Mouse (Mus musculus): Measurements from ENCODE around the gene 4930442H23Rik. TPM values are rescaled to one million over a fixed set of nuclear protein-coding genes. Genes with fewer than 3 reads are reported as not detected.

4930442H23Rik gene
- polyA plus RNA-seq (2017; shearing (Covaris generic)) = 0.39 TPM

GRCm38 (mm10) chr10:81183805-81184204, at the start of gene 4930442H23Rik:
Gene 4930442H23Rik (minus strand): TSS chr10:81183849.

GRCm38 (mm10) chr10:81232580-81233225, 49.1 kb upstream of the 4930442H23Rik start, which contains the start of gene Zfr2:
Gene Zfr2 (plus strand): TSS chr10:81233155.

GRCm38 (mm10) chr10:81230438-81231332, 47.0 kb upstream of the 4930442H23Rik start, which contains the start of gene Atcay:
Gene Atcay (minus strand): TSS chr10:81230833.

GRCm38 (mm10) chr10:81201807-81202758, 18.4 kb upstream of the 4930442H23Rik start, which contains the start of gene Nmrk2:
Gene Nmrk2 (minus strand): TSS chr10:81202051.

GRCm38 (mm10) chr10:81182336-81183333, 1.0 kb downstream of the 4930442H23Rik start, which contains the start of gene Dapk3:
Gene Dapk3 (plus strand): TSS chr10:81183005.

GRCm38 (mm10) chr10:81176466-81177271, 7.0 kb downstream of the 4930442H23Rik start, which contains the start of gene Eef2:
Gene Eef2 (plus strand): TSS chr10:81176631.

GRCm38 (mm10) chr10:81167200-81168086, 16.2 kb downstream of the 4930442H23Rik start, which contains the start of gene Pias4:
Gene Pias4 (minus strand): TSS chr10:81167923.

GRCm38 (mm10) chr10:81134966-81135681, 48.5 kb downstream of the 4930442H23Rik start, which contains the start of gene Zbtb7a:
Gene Zbtb7a (plus strand): TSS chr10:81135220.

Other genes starting within 250 kb of the 4930442H23Rik start
- not detected for gene Gng7, start 168.9 kb downstream of the 4930442H23Rik start, polyA plus RNA-seq (2017; shearing (Covaris generic))
- not detected for gene Diras1, start 158.2 kb downstream of the 4930442H23Rik start, polyA plus RNA-seq (2017; shearing (Covaris generic))
- gene Slc39a3, start 146.4 kb downstream of the 4930442H23Rik start, polyA plus RNA-seq (2017; shearing (Covaris generic)) = 14.7 TPM
- gene Sgta, start 123.7 kb downstream of the 4930442H23Rik start, polyA plus RNA-seq (2017; shearing (Covaris generic)) = 68.7 TPM
- 6.5 TPM for gene Thop1, start 113.8 kb downstream of the 4930442H23Rik start, polyA plus RNA-seq (2017; shearing (Covaris generic))
- gene Creb3l3, start 85.0 kb downstream of the 4930442H23Rik start, polyA plus RNA-seq (2017; shearing (Covaris generic)) = not detected
- 160 TPM for gene Map2k2, start 77.9 kb downstream of the 4930442H23Rik start, polyA plus RNA-seq (2017; shearing (Covaris generic))
- gene Zbtb7a, start 48.6 kb downstream of the 4930442H23Rik start, polyA plus RNA-seq (2017; shearing (Covaris generic)) = 68.2 TPM
- gene Pias4, start 15.9 kb downstream of the 4930442H23Rik start, polyA plus RNA-seq (2017; shearing (Covaris generic)) = 41.3 TPM
- gene Eef2, start 7.2 kb downstream of the 4930442H23Rik start, polyA plus RNA-seq (2017; shearing (Covaris generic)) = 1,105 TPM
- 83.9 TPM for gene Dapk3, start 844 bp downstream of the 4930442H23Rik start, polyA plus RNA-seq (2017; shearing (Covaris generic))
- gene Nmrk2, start 18.2 kb upstream of the 4930442H23Rik start, polyA plus RNA-seq (2017; shearing (Covaris generic)) = not detected
- 0.21 TPM for gene Atcay, start 47.0 kb upstream of the 4930442H23Rik start, polyA plus RNA-seq (2017; shearing (Covaris generic))
- 4.1 TPM for gene Zfr2, start 49.3 kb upstream of the 4930442H23Rik start, polyA plus RNA-seq (2017; shearing (Covaris generic))
- gene Matk, start 69.1 kb upstream of the 4930442H23Rik start, polyA plus RNA-seq (2017; shearing (Covaris generic)) = 35.8 TPM
- gene Mrpl54, start 83.1 kb upstream of the 4930442H23Rik start, polyA plus RNA-seq (2017; shearing (Covaris generic)) = 119 TPM
- 42.8 TPM for gene Apba3, start 83.1 kb upstream of the 4930442H23Rik start, polyA plus RNA-seq (2017; shearing (Covaris generic))
- gene Tjp3, start 107.7 kb upstream of the 4930442H23Rik start, polyA plus RNA-seq (2017; shearing (Covaris generic)) = 11.2 TPM
- 105 TPM for gene Pip5k1c, start 109.1 kb upstream of the 4930442H23Rik start, polyA plus RNA-seq (2017; shearing (Covaris generic))
- 70.7 TPM for gene Cactin, start 137.3 kb upstream of the 4930442H23Rik start, polyA plus RNA-seq (2017; shearing (Covaris generic))
- gene Tbxa2r, start 144.9 kb upstream of the 4930442H23Rik start, polyA plus RNA-seq (2017; shearing (Covaris generic)) = 43.5 TPM
- not detected for gene Gipc3, start 159.4 kb upstream of the 4930442H23Rik start, polyA plus RNA-seq (2017; shearing (Covaris generic))
- 26.7 TPM for gene Hmg20b, start 166.6 kb upstream of the 4930442H23Rik start, polyA plus RNA-seq (2017; shearing (Covaris generic))
- 4.4 TPM for gene Mfsd12, start 173.6 kb upstream of the 4930442H23Rik start, polyA plus RNA-seq (2017; shearing (Covaris generic))
- 0.62 TPM for gene 4930404N11Rik, start 182.0 kb upstream of the 4930442H23Rik start, polyA plus RNA-seq (2017; shearing (Covaris generic))
- 40.3 TPM for gene Fzr1, start 194.7 kb upstream of the 4930442H23Rik start, polyA plus RNA-seq (2017; shearing (Covaris generic))
- gene Dohh, start 200.6 kb upstream of the 4930442H23Rik start, polyA plus RNA-seq (2017; shearing (Covaris generic)) = 50.0 TPM
- 2.8 TPM for gene Gm48551, start 200.6 kb upstream of the 4930442H23Rik start, polyA plus RNA-seq (2017; shearing (Covaris generic))
- gene Gm48552, start 205.2 kb upstream of the 4930442H23Rik start, polyA plus RNA-seq (2017; shearing (Covaris generic)) = 0.90 TPM
- gene Smim24, start 209.2 kb upstream of the 4930442H23Rik start, polyA plus RNA-seq (2017; shearing (Covaris generic)) = 1.7 TPM

Measured in naive thymus-derived CD4-positive, alpha-beta T cell, adult 5 months (primary cell).